Mouse (Mus musculus): ENCODE data around the gene Rnf180. TPM values are rescaled to one million over a fixed set of nuclear protein-coding genes. Genes with fewer than 3 reads are reported as not detected.
"Not testable (repeated sequence)": the region's sequence is repeated elsewhere in the genome, so short reads cannot be mapped to it uniquely, and the experiment has no call there.

Rnf180 gene
- polyA plus RNA-seq (2015; fragmentation: Nextera tagmentation; extraction: Ambion mirVana) = 6.6 and 6.8 TPM in 2 replicates

- peak within 1 kb of the TSS; percentile 3 for H3K27ac ChIP-seq (replicated peaks)
- peak within 1 kb of the TSS; percentile 71 for H3K9ac ChIP-seq
- 46% methylated on average over 11 of the region's 11 CpGs for WGBS
- no peak for ATAC-seq (ENCODE audit: insufficient number of reproducible peaks, low FRiP score, low TSS enrichment, low read depth)
- no peaks in the 10 kb centered on the region for H3K27me3 ChIP-seq
- peak within 1 kb of the TSS; percentile 82 for H3K4me3 ChIP-seq (replicated peaks)
- peak within 1 kb of the TSS; percentile 89 for H3K4me2 ChIP-seq (replicated peaks)
- H3K4me1 ChIP-seq = peaks cover 18% of the 10 kb centered on the region
- no peaks in the 10 kb centered on the region for H3K9me3 ChIP-seq (replicated peaks)
- no peaks in the 10 kb centered on the region for H3K36me3 ChIP-seq
Measured at GRCm38 (mm10) chr13:105294715-105295114, at the start of gene Rnf180. Rnf180 (minus strand) TSS chr13:105294815.

DNA sequence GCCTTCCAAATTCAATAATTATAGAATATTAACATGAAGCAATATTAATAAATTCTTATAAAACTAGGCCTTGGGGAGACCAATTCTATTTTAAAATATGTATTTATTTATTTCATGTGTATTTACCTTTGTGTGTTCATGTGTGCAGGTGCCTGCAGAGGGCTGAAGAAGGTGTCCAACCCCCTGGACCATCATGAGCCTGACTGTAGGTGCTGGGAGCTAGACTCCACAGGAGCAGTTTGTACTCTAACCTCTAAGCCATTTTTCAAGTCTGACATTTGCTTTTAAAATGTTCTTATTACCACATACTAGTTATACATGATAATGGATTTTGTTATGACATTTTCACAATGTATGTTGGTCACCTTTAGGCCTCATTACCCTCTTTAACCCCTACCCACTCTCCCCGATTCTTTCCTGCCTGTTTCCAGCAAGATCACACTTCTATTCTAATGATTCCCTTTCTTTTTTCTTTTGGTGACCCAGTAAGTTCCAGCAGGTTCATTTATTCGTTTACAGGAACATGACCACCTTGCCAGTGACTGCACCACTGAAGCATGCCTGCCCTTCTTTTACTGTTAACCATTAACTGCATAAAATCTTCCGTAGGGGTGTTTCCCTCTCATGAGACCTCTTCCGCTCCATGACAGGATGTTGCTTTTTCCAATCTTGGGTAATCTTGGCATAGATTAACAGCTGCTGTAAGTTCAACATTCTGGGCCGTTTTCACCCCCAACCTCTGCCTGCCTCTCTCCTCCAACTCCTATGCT lies 36.8 kb upstream of the Rnf180 start:
- Histone ChIP-seq H3K4me1 (no peaks in the 10 kb centered on the region), H3K4me3 (replicated peaks) (no peak overlapping the region), H3K36me3 (no peaks in the 10 kb centered on the region), H3K4me2 (replicated peaks) (no peak overlapping the region), H3K27me3 (no peaks in the 10 kb centered on the region), H3K27ac (replicated peaks) (no peak overlapping the region), H3K9ac (no peak overlapping the region), H3K9me3 (replicated peaks) (no peaks in the 10 kb centered on the region)
- 64% methylated on average over 5 of the region's 5 CpGs for WGBS
- ATAC-seq (ENCODE audit: insufficient number of reproducible peaks, low FRiP score, low TSS enrichment, low read depth) = no peak

GRCm38 (mm10) chr13:105326946-105327345 lies 32.3 kb upstream of the Rnf180 start:
- no peak for ATAC-seq (ENCODE audit: insufficient number of reproducible peaks, low FRiP score, low TSS enrichment, low read depth)
- no peak overlapping the region for H3K27ac ChIP-seq (replicated peaks)

DNA sequence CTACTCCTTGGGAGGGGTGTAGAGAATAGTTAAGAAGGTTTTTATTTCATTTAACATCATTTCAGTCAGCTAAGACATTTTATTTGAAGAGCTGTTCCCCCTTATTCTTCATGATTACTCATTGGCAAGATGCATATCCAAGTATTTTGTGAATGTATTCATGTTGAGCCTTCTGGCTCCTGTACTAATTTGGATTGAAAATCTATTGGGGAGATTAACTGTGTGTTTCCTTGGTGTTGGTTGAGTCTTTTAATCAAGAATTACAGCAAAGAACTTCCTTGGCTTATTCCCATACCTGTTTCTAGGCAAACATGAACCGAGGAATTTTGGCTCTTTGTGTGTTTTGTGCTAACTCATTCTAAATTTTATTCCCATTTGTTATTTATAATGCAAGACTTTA lies 22.3 kb upstream of the Rnf180 start:
- no peaks in the 10 kb centered on the region for H3K4me1 ChIP-seq
- H3K4me2 ChIP-seq (replicated peaks) = no peak overlapping the region
- no peak overlapping the region for H3K9ac ChIP-seq
- H3K27ac ChIP-seq (replicated peaks) = no peak overlapping the region
- no peak overlapping the region for H3K4me3 ChIP-seq (replicated peaks)
- no peak for ATAC-seq (ENCODE audit: insufficient number of reproducible peaks, low FRiP score, low TSS enrichment, low read depth)
- 73% methylated on average over 1 of the region's 1 CpGs for WGBS
- H3K27me3 ChIP-seq = no peaks in the 10 kb centered on the region
- no peaks in the 10 kb centered on the region for H3K36me3 ChIP-seq
- no peaks in the 10 kb centered on the region for H3K9me3 ChIP-seq (replicated peaks)

More at GRCm38 (mm10) chr13:105326946-105327345, 32.3 kb upstream of the Rnf180 start:
- 58% methylated on average over 1 of the region's 1 CpGs for WGBS
- no peaks in the 10 kb centered on the region for H3K36me3 ChIP-seq
- no peaks in the 10 kb centered on the region for H3K4me1 ChIP-seq
- H3K27me3 ChIP-seq = no peaks in the 10 kb centered on the region
- H3K9ac ChIP-seq = no peak overlapping the region
- H3K4me2 ChIP-seq (replicated peaks) = no peak overlapping the region
- no peak overlapping the region for H3K4me3 ChIP-seq (replicated peaks)
- H3K9me3 ChIP-seq (replicated peaks) = no peaks in the 10 kb centered on the region

DNA sequence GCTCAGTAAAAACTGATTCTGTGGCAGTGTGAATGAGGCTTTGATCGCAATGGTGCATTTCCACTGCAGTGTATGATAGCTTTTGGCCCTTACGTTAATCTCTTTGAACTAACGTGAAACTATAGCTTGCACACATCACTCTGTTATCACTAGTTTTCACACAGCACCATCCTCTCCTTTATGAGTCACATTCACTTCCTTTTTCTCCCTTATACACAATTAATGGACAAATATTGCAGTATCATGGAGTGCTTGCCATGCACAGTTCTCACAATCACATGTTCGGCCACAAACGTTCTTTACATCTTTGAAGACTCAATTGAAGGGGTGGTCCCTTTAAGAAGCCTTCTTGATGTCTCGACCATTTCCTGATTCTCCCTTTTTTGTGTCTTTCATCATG lies 21.4 kb upstream of the Rnf180 start:
- 77% methylated on average over 6 of the region's 6 CpGs for WGBS
- no peak overlapping the region for H3K27ac ChIP-seq (replicated peaks)
- H3K4me1 ChIP-seq = no peaks in the 10 kb centered on the region
- no peak for ATAC-seq (ENCODE audit: insufficient number of reproducible peaks, low FRiP score, low TSS enrichment, low read depth)
- H3K9me3 ChIP-seq (replicated peaks) = no peaks in the 10 kb centered on the region
- no peaks in the 10 kb centered on the region for H3K27me3 ChIP-seq
- no peak overlapping the region for H3K4me2 ChIP-seq (replicated peaks)
- no peaks in the 10 kb centered on the region for H3K36me3 ChIP-seq
- H3K4me3 ChIP-seq (replicated peaks) = no peak overlapping the region
- no peak overlapping the region for H3K9ac ChIP-seq

- Histone ChIP-seq H3K27ac (replicated peaks) (no peak overlapping the region), H3K4me2 (replicated peaks) (no peak overlapping the region), H3K4me1 (no peaks in the 10 kb centered on the region), H3K36me3 (no peaks in the 10 kb centered on the region), H3K9me3 (replicated peaks) (no peaks in the 10 kb centered on the region), H3K4me3 (replicated peaks) (no peak overlapping the region), H3K9ac (no peak overlapping the region), H3K27me3 (no peaks in the 10 kb centered on the region)
- 72% methylated on average over 6 of the region's 6 CpGs for WGBS
- ATAC-seq (ENCODE audit: insufficient number of reproducible peaks, low FRiP score, low TSS enrichment, low read depth) = no peak
Measured at GRCm38 (mm10) chr13:105312763-105313162, 18.1 kb upstream of the Rnf180 start.

DNA sequence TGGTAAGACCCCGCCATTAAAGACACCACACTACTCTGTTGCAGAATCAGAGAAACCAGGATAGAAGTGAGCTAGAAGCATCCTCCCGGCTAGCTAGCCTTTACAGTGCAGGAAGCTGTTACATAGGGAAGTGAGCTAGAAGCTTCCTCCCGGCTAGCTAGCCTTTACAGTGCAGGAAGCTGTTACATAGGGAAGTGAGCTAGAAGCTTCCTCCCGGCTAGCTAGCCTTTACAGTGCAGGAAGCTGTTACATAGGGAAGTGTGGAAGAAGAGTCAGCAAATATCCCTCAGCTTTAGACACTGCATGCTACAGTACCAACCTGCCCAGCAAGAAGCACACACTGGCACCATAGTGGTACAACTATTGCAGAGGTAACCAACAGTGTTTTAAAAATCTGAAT lies 15.9 kb upstream of the Rnf180 start:
- not testable (repeated sequence) for H3K4me1 ChIP-seq; ATAC-seq (ENCODE audit: insufficient number of reproducible peaks, low FRiP score, low TSS enrichment, low read depth); H3K36me3 ChIP-seq; H3K27ac ChIP-seq (replicated peaks); H3K9me3 ChIP-seq (replicated peaks); H3K4me2 ChIP-seq (replicated peaks); H3K27me3 ChIP-seq; H3K4me3 ChIP-seq (replicated peaks); H3K9ac ChIP-seq
- 69% methylated on average over 4 of the region's 4 CpGs for WGBS

DNA sequence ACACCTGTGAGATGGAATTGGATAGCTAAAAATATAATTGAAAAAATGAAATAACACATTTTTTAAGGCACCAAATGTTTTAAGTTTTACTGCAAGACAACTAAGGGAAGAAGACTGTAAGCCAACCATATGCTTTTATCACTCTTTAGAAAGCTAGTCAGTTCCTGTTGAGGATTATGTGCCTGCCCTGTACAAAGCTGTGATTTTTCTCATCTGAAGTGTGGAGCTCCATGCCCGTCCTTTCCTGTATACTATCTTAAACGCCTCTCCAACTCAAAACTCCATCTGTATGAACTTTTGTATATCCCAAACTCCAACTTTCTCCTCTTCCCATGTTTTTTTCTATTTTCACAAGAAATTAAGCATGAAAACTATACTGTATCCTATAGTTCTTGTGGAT lies 10.9 kb upstream of the Rnf180 start:
- H3K27me3 ChIP-seq = no peaks in the 10 kb centered on the region
- H3K9ac ChIP-seq = no peak overlapping the region
- ATAC-seq (ENCODE audit: insufficient number of reproducible peaks, low FRiP score, low TSS enrichment, low read depth) = no peak
- H3K4me2 ChIP-seq (replicated peaks) = no peak overlapping the region
- H3K27ac ChIP-seq (replicated peaks) = no peak overlapping the region
- H3K4me3 ChIP-seq (replicated peaks) = no peak overlapping the region
- no peaks in the 10 kb centered on the region for H3K36me3 ChIP-seq
- 81% methylated on average over 2 of the region's 2 CpGs for WGBS
- no peaks in the 10 kb centered on the region for H3K9me3 ChIP-seq (replicated peaks)
- no peaks in the 10 kb centered on the region for H3K4me1 ChIP-seq

DNA sequence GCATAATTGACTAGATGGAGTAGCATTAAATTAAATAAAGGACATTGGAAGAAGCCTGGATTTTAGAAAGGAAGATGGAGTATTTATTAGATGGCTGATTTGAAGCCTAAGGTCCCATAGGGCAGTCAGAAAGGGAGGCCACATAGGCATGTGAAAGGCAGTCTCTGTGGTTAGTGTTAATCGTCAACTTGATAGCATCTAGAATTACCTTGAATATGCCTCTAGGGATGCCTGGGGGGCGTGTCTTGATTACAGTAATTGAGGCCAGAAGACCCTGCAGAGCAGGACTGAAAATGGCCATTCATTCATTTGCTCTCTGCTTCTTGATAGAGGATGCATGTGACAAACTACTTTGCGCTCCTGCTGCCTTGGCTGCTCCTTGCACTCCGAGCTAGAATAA lies 9.4 kb upstream of the Rnf180 start:
- 22% methylated on average over 4 of the region's 4 CpGs for WGBS
- Histone ChIP-seq H3K27ac (replicated peaks) (no peak overlapping the region), H3K36me3 (no peaks in the 10 kb centered on the region), H3K4me2 (replicated peaks) (no peak overlapping the region), H3K9me3 (replicated peaks) (no peaks in the 10 kb centered on the region), H3K4me3 (replicated peaks) (no peak overlapping the region), H3K4me1 (no peaks in the 10 kb centered on the region), H3K9ac (no peak overlapping the region), H3K27me3 (no peaks in the 10 kb centered on the region)
- ATAC-seq (ENCODE audit: insufficient number of reproducible peaks, low FRiP score, low TSS enrichment, low read depth) = no peak

DNA sequence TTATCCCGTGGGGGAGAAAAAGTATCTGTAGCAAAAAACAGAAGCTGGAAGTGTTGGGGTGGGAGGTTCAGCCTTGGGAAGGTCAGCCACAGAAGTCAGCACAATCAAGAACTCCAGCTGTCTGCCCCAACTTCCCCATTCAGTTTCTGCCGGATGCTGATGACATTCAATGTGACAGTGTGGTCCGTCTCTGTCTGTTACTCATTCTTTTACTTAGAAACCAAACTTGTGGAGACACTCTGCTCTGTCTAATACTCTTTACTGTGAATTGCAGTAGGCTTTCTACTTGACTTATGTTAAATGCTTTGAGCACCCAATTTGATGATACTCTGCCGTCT lies 5.4 kb upstream of the Rnf180 start:
- no peak for ATAC-seq (ENCODE audit: insufficient number of reproducible peaks, low FRiP score, low TSS enrichment, low read depth)
- Histone ChIP-seq H3K27ac (replicated peaks) (no peak overlapping the region), H3K27me3 (no peaks in the 10 kb centered on the region), H3K4me2 (replicated peaks) (no peak overlapping the region), H3K9ac (no peak overlapping the region), H3K4me3 (replicated peaks) (no peak overlapping the region), H3K9me3 (replicated peaks) (no peaks in the 10 kb centered on the region), H3K4me1 (no peaks in the 10 kb centered on the region), H3K36me3 (no peaks in the 10 kb centered on the region)
- 62% methylated on average over 4 of the region's 4 CpGs for WGBS

DNA sequence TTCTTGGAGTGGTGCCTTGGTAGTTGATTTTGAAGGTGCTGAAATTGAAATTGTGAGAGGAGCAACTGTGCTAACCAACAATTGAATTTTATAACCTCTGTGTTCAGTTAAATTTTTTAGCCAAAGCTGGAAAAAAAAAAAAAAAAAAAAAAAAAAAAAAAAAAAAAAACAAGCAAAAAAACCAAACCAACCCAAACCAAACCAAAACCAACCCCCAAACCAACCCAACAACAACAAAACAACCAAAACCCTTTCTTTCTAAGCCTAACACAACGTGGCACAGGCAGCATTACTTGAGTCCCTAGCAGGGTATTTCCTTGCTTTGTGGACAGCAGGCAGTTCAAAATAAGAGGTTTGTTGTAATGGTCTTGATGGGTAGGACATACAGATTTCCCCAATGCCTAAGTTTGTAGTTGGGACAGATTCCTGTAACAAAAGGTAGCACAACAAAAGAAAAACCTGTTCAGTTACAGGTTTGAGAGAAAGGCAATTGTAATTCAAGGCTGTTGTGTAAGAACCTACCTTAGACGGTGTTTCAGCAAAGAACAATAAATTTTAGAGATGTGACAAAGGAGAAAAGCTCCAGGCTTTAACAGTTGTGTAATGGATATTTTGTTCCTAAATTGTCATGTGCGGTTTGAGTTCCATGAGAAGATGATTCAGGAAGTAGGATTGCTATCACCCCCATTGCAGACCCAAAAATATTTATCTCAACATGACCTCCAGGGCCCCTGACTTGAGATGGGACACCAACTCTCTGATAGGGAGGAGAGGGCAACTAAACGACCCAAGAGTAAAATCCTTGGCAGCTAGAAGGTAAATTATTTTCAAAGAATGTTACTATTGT lies 4.8 kb upstream of the Rnf180 start:
- Histone ChIP-seq H3K9ac (no peak overlapping the region), H3K27ac (replicated peaks) (no peak overlapping the region), H3K4me2 (replicated peaks) (no peak overlapping the region), H3K36me3 (no peaks in the 10 kb centered on the region), H3K9me3 (replicated peaks) (no peaks in the 10 kb centered on the region), H3K27me3 (no peaks in the 10 kb centered on the region), H3K4me3 (replicated peaks) (no peak overlapping the region), H3K4me1 (peaks cover 2% of the 10 kb centered on the region; the same call in 1 of the 2 replicates)
- WGBS = 58% methylated on average over 4 of the region's 4 CpGs
- ATAC-seq (ENCODE audit: insufficient number of reproducible peaks, low FRiP score, low TSS enrichment, low read depth) = no peak
